Mouse (Mus musculus) mesoderm, embryonic 11.5 days (tissue): ENCODE measurements around the gene Hilpda.

Experiments used
- DNase-seq: peaks from one replicate; pipeline ENCODE4 v3.0.0-alpha.2; 2012; ENCODE audit warnings: low read depth, low spot score

The Hilpda gene

DNA sequence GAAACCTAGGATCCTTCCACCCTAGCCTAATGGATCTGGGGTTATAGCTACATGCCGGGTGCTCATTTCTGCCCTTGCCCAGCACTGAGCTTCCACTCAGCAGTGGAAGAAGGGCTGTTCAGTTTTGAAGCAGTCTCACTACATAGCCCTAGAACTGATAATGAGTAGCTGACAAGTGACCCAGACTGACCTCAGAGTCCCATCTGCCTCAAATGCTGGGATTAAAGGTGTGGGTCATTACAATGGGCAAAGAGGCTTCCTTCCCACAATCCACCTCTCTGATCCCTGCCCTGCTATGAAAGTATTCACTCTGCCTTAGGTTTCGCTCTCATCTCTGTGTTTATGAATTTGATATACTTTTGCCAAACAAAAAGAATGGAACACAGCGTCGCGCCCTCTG lies 4.5 kb downstream of the Hilpda start:
- DNase-seq: no peak

DNA sequence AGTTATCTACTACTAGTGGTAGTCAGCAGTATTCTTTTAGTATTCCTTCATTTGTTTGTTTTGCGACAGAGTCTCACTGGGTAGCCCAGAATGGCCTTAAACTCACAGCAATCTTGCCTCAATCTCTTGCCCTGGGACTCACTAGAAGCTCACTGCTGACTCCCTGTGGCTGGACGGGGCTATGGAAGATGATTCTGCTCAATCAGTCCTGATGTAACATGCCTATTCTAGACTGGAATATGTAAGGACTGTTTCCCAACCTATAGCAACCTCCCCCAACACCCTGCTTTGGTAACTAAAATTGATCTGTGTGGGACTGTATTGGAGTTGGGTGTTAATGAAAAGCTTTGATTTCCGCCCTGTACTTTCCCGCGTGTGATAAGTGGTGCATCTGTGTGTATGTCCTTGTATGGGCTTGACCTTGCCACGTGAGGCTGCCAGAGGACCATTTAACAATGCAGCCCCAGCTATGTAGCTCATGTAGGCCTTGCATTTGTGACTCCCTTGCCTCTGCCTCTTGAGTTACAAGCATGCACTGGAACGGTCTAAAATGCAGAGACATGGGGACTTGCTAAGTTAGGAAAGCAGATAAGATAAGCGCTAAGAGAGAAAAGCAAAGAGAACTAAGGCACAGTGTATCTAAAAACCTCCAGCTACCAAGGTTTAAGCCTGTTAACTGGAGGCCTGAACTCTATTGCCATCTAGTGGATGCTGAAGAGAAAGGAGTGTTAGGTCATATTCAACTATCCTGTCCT lies 6.4 kb downstream of the Hilpda start:
- DNase-seq: peak; percentile 68

DNA sequence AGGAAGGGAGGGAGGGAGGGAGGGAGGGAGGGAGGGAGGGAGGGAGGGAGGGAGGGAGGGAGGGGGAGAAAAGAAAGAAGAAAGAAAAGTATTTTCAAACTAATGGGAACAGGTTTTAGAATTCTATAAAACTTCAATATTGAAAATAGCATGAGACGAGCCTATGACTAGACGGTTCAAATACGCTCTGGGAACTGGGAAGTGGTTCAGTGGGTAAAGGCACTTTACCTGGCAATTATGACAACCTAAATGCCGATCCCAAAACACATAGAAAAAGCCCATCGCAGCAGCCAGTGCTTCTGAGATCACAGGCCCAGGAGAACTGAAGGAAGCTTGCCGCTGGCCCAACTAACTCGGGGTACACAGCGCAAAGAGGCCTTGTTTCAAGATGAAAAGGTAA lies 7.0 kb downstream of the Hilpda start, which contains the start of gene Fam71f2:
Fam71f2 (plus strand) TSS at position 301 of the 400 bp plus-strand sequence.
- DNase-seq: no peak

DNA sequence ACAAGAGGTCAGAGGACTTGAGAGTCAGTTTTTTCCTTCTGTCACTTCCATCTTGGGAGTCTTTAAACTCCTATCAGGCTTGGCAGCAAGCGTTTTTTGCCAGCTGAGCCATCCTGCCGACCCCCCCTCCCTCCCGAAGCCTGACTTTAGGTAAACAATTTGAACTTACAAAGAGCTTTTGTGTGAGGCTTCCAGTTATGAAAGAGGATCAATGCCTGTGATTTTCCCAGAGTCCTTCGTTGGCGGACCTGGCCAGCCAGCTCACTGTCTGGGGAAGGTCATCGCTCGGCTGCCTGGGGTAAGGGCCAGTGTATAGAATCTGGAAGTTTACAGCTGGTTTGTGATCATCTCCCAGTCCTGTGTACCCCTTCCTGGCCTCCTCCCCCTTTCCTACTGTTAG lies 8.4 kb downstream of the Hilpda start:
- peak; percentile 7 for DNase-seq

DNA sequence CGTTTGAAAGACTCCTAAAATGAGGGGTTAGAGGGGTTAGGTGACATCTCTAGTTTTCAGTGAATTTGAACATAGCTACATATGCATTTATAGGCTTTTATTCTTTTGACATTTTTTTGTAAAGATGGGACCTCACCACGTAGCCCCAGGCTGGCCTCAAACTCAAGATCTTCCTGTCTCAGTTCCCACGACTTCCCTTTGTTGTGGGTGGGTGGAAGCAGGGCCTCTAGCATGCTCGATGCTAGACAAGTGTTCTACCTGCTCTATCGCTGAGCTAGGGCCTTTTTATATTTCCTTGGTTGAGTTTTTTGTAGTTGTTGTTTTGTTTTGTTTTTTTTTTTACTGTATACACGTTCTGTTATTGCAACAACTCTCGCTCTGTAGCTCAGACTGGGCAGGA lies 14.6 kb downstream of the Hilpda start:
- DNase-seq: no peak

DNA sequence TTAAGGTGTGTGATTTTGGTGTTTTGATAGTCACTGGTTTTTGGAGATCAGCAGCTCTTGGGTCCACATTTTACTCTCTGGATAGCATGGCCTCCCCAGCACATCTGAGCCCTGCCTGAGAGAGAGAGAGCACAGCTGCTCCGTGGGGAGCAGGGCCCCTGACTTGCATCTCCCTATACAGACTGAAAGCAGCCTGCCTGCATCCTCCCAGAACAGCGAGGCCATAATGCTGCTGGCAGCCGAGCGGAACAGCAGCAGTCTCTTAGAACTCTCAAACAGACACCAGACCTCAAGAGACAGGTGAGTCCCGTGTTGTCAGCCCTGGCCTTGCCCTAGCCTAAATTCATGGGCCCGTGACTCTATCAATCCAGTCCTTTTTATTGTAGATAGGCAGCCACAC lies 15.2 kb downstream of the Hilpda start:
- no peak for DNase-seq

DNA sequence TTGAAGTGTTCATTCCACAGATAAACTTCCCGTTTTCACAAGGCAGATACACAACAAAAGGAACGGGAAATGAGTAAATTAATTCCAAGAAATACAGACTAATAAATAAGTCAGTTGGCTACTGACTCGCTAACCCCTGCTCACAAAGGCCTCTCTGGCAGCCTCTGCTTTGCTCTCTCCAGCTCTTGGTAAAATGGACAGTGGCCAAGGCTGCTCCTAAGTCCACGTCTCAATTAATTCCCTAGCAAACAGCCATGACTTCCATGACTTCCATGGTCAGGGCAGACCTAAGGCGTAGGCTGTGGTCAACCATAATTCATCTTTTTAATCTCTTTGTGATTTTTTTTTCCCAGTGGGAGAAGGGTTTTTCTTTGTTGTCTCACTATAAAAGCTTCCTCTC lies 15.7 kb downstream of the Hilpda start:
- no peak for DNase-seq

DNA sequence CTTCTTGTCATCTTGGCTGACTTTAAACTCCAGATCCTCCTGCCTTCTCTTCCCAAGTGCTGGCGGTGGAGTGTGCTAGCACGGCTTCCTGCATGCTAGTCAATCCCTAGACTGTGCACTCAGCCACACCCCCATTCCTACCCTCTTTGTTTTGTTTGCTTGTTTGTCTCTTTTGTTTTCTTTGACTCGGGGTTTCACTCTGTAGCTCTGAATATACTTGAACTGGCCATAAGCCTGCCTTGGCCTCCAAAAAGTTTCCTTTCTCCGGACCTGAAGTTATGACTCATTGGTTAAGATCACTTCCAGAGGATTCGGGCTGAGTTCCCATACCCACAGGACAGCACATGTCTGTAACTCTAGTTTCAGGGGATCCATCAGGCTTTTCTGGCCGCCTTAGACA lies 16.4 kb downstream of the Hilpda start:
- DNase-seq: no peak

DNA sequence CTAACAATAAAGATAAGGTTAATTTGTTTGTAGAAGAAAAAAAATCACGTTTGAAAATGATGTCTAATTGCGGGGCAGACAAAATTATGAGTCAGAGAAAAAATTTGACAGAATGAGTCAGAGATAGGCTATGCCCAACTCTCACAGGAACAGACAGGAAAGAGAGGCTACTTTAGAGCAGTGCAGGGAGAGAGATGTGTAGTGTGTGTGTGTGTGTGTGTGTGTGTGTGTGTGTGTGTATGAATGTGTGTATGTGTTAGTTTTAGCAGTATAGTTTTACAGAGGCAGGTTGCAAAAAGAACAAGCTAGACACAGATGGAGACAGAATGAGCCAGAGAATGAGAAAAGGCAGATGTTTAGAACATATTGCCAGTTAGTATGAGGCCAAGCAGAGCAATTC lies 26.8 kb downstream of the Hilpda start:
- no peak for DNase-seq

DNA sequence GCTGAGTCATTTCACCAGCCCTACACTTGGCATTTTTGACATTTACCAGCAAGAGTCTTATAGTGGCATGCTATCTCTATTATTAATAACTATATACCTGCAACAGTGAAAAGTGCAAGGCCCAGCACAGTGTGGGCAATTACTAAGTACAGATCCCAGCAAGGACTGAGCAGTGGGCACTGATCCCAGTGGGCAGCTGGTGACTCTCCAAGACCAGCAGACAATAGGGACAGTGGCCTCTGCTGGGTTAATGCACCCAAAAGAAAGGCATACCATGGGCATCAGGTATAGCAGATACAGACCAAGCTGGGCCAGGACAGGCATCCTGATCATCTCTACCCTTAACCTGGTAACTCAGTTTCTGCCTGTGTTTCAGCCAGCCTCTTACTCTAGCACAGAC lies 31.0 kb downstream of the Hilpda start:
- no peak for DNase-seq

DNA sequence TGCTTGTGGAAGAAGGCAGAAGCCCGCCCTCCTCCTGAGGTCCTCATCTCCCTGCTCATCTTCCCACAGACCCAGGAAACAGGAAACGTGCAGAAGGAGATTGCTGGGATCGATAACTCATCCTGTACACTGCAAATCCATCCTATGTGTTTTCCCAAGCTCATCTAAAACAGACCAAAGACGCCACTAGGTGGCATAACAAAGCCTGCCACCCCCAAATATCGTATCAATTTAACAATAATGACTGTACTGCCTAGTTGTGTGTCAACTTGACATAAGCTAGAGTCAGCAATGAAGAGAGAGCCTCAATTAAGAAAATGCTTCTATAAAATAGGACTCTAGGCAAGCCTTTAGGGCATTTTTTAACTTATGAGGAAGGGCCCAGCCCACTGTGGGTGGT lies 31.4 kb downstream of the Hilpda start:
- DNase-seq: no peak

DNA sequence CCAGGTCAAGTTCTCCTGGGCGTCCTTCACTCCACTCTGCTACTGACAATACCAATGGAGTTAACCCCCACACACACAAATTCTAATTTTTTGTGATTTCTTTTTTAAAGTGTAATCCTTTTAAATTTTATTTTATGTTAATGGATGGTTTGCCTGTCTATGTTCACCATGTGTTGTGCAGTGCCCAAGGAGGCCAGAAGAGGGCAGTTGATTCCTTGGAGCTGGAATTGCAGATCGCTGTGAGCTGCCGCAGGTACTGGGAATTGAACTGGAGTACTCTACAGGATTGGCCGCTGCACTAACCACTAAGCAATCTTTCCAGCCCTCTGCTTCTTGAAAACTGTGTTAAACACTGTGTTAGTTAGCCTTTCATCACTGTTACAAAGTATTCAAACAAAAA lies 33.2 kb downstream of the Hilpda start:
- DNase-seq: no peak

DNA sequence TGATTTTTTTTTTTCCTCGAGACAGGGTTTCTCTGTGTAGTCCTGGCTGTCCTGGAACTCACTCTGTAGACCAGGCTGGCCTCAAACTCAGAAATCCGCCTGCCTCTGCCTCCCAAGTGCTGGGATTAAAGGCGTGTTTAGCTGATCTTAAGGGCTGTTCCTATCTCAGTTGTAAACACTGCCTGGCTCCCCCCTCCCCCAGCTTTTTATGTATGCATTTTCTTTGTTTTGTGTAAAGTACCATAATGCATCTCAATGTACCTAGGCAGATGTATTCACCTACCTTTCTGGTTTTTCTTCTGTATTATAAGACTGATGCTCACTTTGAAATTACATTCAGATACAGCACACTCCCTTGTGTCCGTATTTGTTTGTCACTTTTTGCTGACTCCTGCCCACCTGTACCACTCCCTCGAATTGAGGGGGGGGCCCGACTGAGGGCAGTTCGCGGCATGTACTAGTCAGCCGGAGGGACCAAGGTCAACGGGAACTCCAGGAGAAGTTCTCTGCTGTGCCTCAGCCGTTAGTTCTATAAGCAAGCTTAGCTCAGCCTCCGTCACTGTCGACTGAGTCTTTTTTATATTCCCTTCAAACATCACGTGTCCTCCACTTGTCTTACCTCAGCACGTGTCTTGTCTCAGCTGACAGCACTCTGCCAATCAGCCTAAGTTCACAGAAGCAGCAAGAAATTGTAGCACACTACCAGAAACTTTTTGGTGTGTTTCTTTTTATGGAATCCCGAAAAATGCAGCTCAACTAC lies 36.7 kb downstream of the Hilpda start:
- no peak for DNase-seq

DNA sequence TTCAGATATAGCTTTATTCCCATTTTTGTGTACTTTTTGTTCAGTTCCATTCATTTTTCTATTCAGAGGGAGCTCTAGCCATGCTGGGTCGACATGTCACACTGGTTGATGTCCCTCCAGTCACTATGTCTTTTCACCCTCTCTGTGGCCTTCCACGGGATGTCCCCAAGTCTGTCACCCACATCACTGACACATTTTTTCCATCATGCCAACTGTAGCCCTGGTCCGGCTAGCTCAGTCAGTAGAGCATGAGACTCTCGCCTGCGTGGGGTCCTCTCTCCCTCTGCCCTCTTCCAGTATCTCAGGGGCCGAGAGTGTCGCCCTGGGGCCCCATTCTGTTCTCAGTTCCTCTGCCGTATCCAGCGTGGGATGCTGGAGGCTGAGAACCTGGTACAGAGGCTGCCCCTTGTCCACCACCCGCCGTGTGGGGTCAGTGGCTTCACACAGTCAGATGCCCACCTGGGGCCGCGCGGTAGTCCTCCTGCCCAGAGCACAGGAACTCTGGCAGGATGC lies 41.5 kb downstream of the Hilpda start:
- DNase-seq: no peak

DNA sequence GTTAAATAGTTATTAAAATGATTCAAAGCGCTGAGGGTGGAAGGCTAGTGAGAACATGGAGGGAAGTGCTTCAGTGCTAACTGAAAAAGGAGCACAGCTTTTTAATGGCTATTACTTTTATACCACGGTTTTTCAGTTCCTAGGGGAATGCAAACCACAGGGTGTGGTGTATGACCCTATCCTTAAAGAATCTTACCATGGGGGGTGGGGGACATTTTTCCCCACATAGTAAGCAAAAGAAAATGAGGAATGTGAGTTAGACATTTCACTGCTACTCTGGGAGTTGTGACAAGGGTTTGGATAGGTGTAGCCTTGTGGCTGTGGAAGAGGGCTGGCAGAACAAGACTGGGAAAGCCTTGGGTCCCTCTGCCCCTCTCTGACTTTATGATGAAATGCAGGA lies 45.0 kb downstream of the Hilpda start:
- no peak for DNase-seq

DNA sequence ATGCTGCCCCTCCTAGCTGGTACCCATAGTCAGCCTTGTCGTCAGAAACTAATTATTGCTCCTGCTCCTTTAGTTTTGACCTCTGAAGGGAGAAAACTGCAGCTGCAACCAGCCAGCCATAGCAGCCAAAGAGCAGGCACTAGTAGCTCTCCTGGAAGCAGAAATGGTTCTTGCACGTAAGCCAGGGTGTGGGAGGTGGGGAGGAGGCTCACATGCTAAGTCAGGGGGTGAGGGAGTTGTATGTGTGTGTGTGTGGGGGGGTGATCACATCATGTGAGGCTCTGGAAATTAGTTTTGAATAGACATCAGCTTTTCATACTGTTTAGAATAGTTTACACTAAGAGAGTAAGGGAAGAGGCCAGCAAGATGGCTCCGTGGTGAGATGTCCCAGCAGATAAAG lies 45.7 kb downstream of the Hilpda start:
- no peak for DNase-seq

DNA sequence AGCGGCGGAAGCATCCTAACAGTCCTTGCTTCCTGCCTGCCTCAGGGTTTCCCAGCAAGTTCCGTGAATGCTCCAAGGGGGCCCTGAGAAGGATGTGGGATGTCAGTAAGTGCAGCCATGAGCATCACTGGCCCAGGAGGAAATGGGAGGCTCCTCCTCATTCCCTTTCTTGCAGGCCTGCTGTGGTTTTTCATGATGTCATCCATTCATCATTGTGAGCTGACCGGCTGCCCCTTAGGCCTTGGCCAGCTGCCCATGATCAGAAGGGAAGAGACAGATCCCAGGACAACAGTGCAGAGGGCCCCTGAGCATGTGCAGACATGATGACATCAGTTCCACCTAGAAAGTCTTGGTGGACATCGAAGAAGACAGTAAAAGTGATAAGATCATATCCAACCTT lies 46.6 kb downstream of the Hilpda start, which contains the start of gene Fam71f1:
Fam71f1 (plus strand) TSS at position 262 of the 400 bp plus-strand sequence.
- DNase-seq: peak; percentile 54

DNA sequence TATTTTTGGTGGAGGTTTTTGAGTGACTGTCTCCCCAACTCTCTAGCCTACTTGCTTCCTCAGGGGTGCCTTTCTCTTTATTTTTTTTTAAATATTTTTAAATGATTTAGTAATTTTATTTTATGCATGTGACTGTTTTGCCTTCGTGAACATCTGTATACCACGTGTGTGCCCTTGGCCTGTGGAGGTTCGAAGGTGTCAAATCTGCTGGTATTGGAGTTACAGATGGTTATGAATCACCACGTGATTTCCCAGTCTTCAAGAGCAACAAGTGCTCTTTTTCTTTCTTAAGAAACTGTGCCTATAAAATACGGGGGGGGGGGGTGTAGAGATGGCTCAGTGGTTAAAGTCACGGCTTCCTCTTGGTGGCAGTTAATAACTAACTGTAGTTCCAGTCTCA lies 49.3 kb downstream of the Hilpda start:
- no peak for DNase-seq

DNA sequence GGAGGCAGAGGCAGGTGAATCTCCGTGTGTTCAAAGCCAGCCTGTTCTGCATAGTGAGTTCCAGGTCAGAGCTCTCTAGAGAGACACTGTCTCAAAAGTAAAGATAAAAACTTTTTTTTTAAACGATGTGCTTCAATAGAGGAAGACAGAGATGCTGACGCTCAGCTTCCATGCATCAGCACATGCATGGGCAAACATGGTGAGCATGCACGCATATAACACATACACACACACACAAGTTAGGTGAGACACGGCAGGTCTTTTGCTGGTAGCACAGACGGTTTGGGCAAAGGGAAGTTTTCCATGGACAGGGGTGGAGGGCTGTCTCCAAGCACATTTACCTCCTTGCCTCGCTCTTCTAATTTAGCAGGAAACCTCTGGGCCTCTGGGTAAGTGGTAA lies 49.9 kb downstream of the Hilpda start:
- DNase-seq: no peak

DNA sequence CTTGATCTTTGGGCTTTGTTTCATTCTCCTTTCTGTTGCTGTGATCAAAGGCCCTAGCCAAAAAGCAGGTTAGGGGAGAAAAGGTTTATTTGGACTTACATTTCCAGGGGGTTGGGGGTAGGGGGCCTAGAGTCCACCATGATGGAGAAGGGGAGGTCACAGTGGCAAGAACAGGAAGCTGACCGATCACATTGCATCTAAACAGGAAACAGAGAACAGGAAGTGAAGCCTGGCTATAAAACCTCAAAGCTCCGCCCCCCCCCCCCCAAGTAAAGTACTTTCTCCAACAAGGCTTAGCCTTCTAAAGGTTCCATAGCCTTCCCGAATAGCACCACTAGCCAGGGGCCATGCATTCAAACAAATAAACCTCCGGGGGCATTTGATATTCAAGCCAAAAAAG lies 50.4 kb downstream of the Hilpda start:
- DNase-seq: no peak
